Mouse (Mus musculus) hindbrain, embryonic 11.5 days (tissue): Measurements from ENCODE around the gene Thrap3. TPM values are rescaled to one million over a fixed set of nuclear protein-coding genes. Genes with fewer than 3 reads are reported as not detected.
"Not testable (repeated sequence)": the region's sequence is repeated elsewhere in the genome, so short reads cannot be mapped to it uniquely, and the experiment has no call there.

Experiments used
- ATAC-seq: fragments of 200-750 bp; cut with Nextera tagmentation; 2 replicates; pipeline ENCODE4 v1.8.0; 2017; ENCODE audit warnings: mild to moderate bottlenecking, moderate TSS enrichment, moderate library complexity; ENCODE audit not compliant: low FRiP score
- DNase-seq: peaks from one replicate; pipeline ENCODE4 v3.0.0-alpha.2; 2015; ENCODE audit warnings: low spot score
- H3K27ac ChIP-seq: fragments of 300-500 bp; sonication (generic); 2 replicates; pipeline ENCODE4 v1.5.1; 2014; ENCODE audit warnings: mild to moderate bottlenecking, low read depth, low read length
- H3K27me3 ChIP-seq: fragments of 300-500 bp; sonication (generic); 2 replicates; pipeline ENCODE4 v1.6.1; 2014; ENCODE audit warnings: mild to moderate bottlenecking, low read length, moderate library complexity, mixed read lengths; ENCODE audit not compliant: control insufficient read depth, insufficient read depth
- H3K36me3 ChIP-seq: fragments of 300-500 bp; sonication (generic); 2 replicates; pipeline ENCODE4 v1.6.1; 2014; ENCODE audit warnings: mild to moderate bottlenecking, low read length, moderate library complexity, mixed read lengths; ENCODE audit not compliant: control insufficient read depth, insufficient read depth
- H3K4me1 ChIP-seq: fragments of 300-500 bp; sonication (generic); replicated peaks from 2 replicates; pipeline ENCODE4 v1.6.1; 2014; ENCODE audit warnings: low read length, mixed read lengths; ENCODE audit not compliant: control insufficient read depth, insufficient read depth
- H3K4me2 ChIP-seq: fragments of 300-500 bp; sonication (generic); replicated peaks from 2 replicates; pipeline ENCODE4 v1.6.1; 2014; ENCODE audit warnings: mild to moderate bottlenecking, low read depth, low read length
- H3K4me3 ChIP-seq: fragments of 300-500 bp; sonication (generic); 2 replicates; pipeline ENCODE4 v1.5.1; 2014; ENCODE audit warnings: low read depth, low read length
- H3K9ac ChIP-seq: fragments of 300-500 bp; sonication (generic); 2 replicates; pipeline ENCODE4 v1.6.1; 2014; ENCODE audit warnings: low read depth, low read length
- H3K9me3 ChIP-seq: fragments of 300-500 bp; sonication (generic); 2 replicates; pipeline ENCODE4 v1.6.1; 2016; ENCODE audit warnings: low read length; ENCODE audit not compliant: control insufficient read depth
- WGBS: fragments of 180-500 bp; shearing (Covaris S2); extraction: QIAGEN DNeasy Blood & Tissue Kit; methylation state at CpG from one replicate; pipeline ENCODE4 v1.1.7; 2014; 5-methylcytosine and 5-hydroxymethylcytosine counted together
- polyA plus RNA-seq: library from polyadenylated mRNA; unstranded; fragments of >200 nt; fragmentation: Nextera tagmentation; extraction: Ambion mirVana; gene quantifications from 2 replicates; pipeline ENCODE4 v1.2.1, GENCODE M21; 2014

Gene Thrap3
- polyA plus RNA-seq, 1 experiment from 2014 or later: 228 TPM

GRCm38 (mm10) chr4:126190636-126191035 lies 11.9 kb downstream of the Thrap3 start:
- no peaks in the 10 kb centered on the region for H3K4me1 ChIP-seq
- no peak overlapping the region for H3K27ac ChIP-seq
- no peaks in the 10 kb centered on the region for H3K36me3 ChIP-seq
- no peak overlapping the region for H3K4me2 ChIP-seq
- DNase-seq (no peak), ATAC-seq (no peak)
- no peaks in the 10 kb centered on the region for H3K27me3 ChIP-seq
- H3K4me3 ChIP-seq: no peak overlapping the region
- no peaks in the 10 kb centered on the region for H3K9me3 ChIP-seq
- H3K9ac ChIP-seq: no peak overlapping the region
- WGBS: 99% methylated on average over 2 of the region's 2 CpGs

GRCm38 (mm10) chr4:126187096-126187495 lies 15.5 kb downstream of the Thrap3 start:
- no peak overlapping the region for H3K4me3 ChIP-seq
- no peaks in the 10 kb centered on the region for H3K9me3 ChIP-seq
- WGBS: 97% methylated on average over 3 of the region's 3 CpGs
- H3K9ac ChIP-seq: no peak overlapping the region
- no peaks in the 10 kb centered on the region for H3K4me1 ChIP-seq
- no peaks in the 10 kb centered on the region for H3K36me3 ChIP-seq
- ATAC-seq (no peak), DNase-seq (no peak)
- H3K4me2 ChIP-seq: no peak overlapping the region
- no peak overlapping the region for H3K27ac ChIP-seq
- no peaks in the 10 kb centered on the region for H3K27me3 ChIP-seq

- H3K9me3 ChIP-seq: no peaks in the 10 kb centered on the region
- H3K9ac ChIP-seq: no peak overlapping the region
- H3K27ac ChIP-seq: no peak overlapping the region
- no peak overlapping the region for H3K4me2 ChIP-seq
- WGBS: 90% methylated on average over 5 of the region's 5 CpGs
- H3K4me3 ChIP-seq: no peak overlapping the region
- peaks cover 8% of the 10 kb centered on the region for H3K36me3 ChIP-seq
- H3K4me1 ChIP-seq: no peaks in the 10 kb centered on the region
- DNase-seq (no peak), ATAC-seq (no peak)
- no peaks in the 10 kb centered on the region for H3K27me3 ChIP-seq
Measured at GRCm38 (mm10) chr4:126183034-126183433, 19.5 kb downstream of the Thrap3 start.

GRCm38 (mm10) chr4:126181170-126181957 lies 21.2 kb downstream of the Thrap3 start:
- Histone ChIP-seq H3K4me2 (no peak overlapping the region), H3K9ac (no peak overlapping the region), H3K36me3 (peaks cover 13% of the 10 kb centered on the region), H3K4me3 (no peak overlapping the region), H3K9me3 (no peaks in the 10 kb centered on the region), H3K27me3 (no peaks in the 10 kb centered on the region), H3K4me1 (no peaks in the 10 kb centered on the region), H3K27ac (no peak overlapping the region)
- 76% methylated on average over 7 of the region's 7 CpGs for WGBS
- ATAC-seq: no peak
- DNase-seq: peak; percentile 56

GRCm38 (mm10) chr4:126175980-126176379 lies 26.6 kb downstream of the Thrap3 start:
- H3K27ac ChIP-seq, H3K9me3 ChIP-seq, DNase-seq, H3K4me1 ChIP-seq, H3K4me3 ChIP-seq, H3K4me2 ChIP-seq, ATAC-seq, H3K9ac ChIP-seq, H3K27me3 ChIP-seq: not testable (repeated sequence)
- peaks cover 24% of the 10 kb centered on the region for H3K36me3 ChIP-seq
- whole genome bisulfite sequencing: 92% methylated on average over 7 of the region's 7 CpGs

GRCm38 (mm10) chr4:126173800-126174199 lies 28.8 kb downstream of the Thrap3 start:
- Histone ChIP-seq H3K9ac (no peak overlapping the region), H3K4me2 (no peak overlapping the region), H3K4me1 (no peaks in the 10 kb centered on the region), H3K9me3 (no peaks in the 10 kb centered on the region), H3K27ac (no peak overlapping the region), H3K27me3 (no peaks in the 10 kb centered on the region), H3K4me3 (no peak overlapping the region), H3K36me3 (peaks cover 21% of the 10 kb centered on the region)
- DNase-seq: no peak
- ATAC-seq: no peak
- 95% methylated on average over 5 of the region's 5 CpGs for WGBS

GRCm38 (mm10) chr4:126170737-126171136 lies 31.8 kb downstream of the Thrap3 start:
- not testable (repeated sequence) for H3K27me3 ChIP-seq, DNase-seq, H3K4me3 ChIP-seq, H3K9ac ChIP-seq, H3K4me1 ChIP-seq, H3K9me3 ChIP-seq, H3K27ac ChIP-seq, H3K4me2 ChIP-seq, ATAC-seq
- WGBS: 96% methylated on average over 5 of the region's 5 CpGs
- H3K36me3 ChIP-seq: peaks cover 24% of the 10 kb centered on the region

GRCm38 (mm10) chr4:126168851-126169250 lies 33.7 kb downstream of the Thrap3 start:
- DNase-seq (no peak), ATAC-seq (no peak)
- Histone ChIP-seq H3K27ac (no peak overlapping the region), H3K4me3 (no peak overlapping the region), H3K4me2 (no peak overlapping the region), H3K9me3 (no peaks in the 10 kb centered on the region), H3K27me3 (no peaks in the 10 kb centered on the region), H3K36me3 (peaks cover 19% of the 10 kb centered on the region), H3K9ac (no peak overlapping the region), H3K4me1 (no peaks in the 10 kb centered on the region)
- 93% methylated on average over 6 of the region's 6 CpGs for WGBS

GRCm38 (mm10) chr4:126166084-126166483 lies 36.5 kb downstream of the Thrap3 start:
- no peak overlapping the region for H3K27ac ChIP-seq
- WGBS: 78% methylated on average over 3 of the region's 3 CpGs
- H3K9ac ChIP-seq: no peak overlapping the region
- H3K4me3 ChIP-seq: no peak overlapping the region
- H3K36me3 ChIP-seq: peaks cover 14% of the 10 kb centered on the region
- no peak for DNase-seq
- H3K27me3 ChIP-seq: no peaks in the 10 kb centered on the region
- H3K9me3 ChIP-seq: no peaks in the 10 kb centered on the region
- H3K4me1 ChIP-seq: 0 out of 2 replicates have a peak, but pooled peaks cover 6% of the 10 kb centered on the region
- ATAC-seq: no peak
- H3K4me2 ChIP-seq: no peak overlapping the region
